Mouse (Mus musculus): ENCODE measurements around the gene Kcnd1. TPM values are rescaled to one million over a fixed set of nuclear protein-coding genes. Genes with fewer than 3 reads are reported as not detected.
A peak's percentile ranks its signal among the peaks of the same experiment; 100 is the strongest.
"Not testable (repeated sequence)": the region's sequence is repeated elsewhere in the genome, so short reads cannot be mapped to it uniquely, and the experiment has no call there.

The Kcnd1 gene
- polyA plus RNA-seq, 1 experiment from 2014 or later, result 1.4 TPM

DNA sequence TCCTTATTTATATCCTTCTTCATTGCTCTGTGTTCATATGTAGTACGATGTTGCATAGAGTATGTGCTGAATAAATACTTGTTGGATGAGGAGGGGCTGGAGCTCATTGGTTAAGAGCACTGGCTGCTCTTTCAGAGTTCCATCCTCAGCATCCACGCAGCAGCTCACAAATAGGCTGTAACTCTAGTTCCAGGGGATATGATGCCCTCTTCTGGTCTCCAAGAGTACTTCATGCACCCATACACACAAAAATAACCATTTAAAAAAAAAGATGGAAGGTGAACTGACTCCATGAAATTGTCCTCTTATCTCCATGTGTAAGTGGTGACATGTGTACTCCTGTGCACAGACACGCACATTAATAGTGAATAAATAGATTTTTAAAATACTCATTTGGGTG is 28.7 kb upstream of the Kcnd1 start:
- 41% methylated on average over 3 of the region's 3 CpGs for WGBS
- ATAC-seq (ENCODE audit: insufficient number of reproducible peaks, low FRiP score), result no peak
- Histone ChIP-seq H3K27ac (ENCODE audit: poor library complexity, severe bottlenecking) (no peak overlapping the region), H3K9ac (no peak overlapping the region), H3K36me3 (0 out of 2 replicates have a peak, but pooled peaks cover 6% of the 10 kb centered on the region), H3K4me2 (no peak overlapping the region), H3K4me3 (no peak overlapping the region), H3K27me3 (replicated peaks) (no peaks in the 10 kb centered on the region), H3K4me1 (replicated peaks) (0 out of 2 replicates have a peak, but pooled peaks cover 6% of the 10 kb centered on the region), H3K9me3 (replicated peaks) (no peaks in the 10 kb centered on the region)

DNA sequence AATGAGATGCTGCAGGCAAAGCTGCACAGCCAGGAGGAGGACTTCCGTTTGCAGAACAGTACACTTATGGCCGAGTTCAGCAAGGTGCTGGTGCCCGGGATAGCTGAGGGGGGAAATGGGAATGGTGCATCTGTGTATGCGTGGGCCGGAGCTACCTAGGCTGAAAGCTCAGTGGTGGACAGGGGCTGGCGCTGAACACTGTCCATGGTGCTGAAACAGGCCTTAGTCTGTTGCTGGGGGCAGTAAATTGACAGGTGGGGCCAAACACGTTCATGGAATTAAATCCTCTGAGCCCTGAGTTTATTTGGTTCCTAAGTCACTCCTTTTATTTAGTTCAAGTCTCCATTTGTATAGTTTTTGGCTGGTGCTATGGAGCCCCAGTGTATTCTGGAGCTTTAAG is 27.1 kb upstream of the Kcnd1 start:
- Histone ChIP-seq H3K4me2 (no peak overlapping the region), H3K4me1 (replicated peaks) (0 out of 2 replicates have a peak, but pooled peaks cover 6% of the 10 kb centered on the region), H3K9me3 (replicated peaks) (no peaks in the 10 kb centered on the region), H3K4me3 (no peak overlapping the region), H3K27me3 (replicated peaks) (no peaks in the 10 kb centered on the region), H3K36me3 (peaks cover 14% of the 10 kb centered on the region; the same call in 1 of the 2 replicates), H3K9ac (no peak overlapping the region), H3K27ac (ENCODE audit: poor library complexity, severe bottlenecking) (no peak overlapping the region)
- no peak for ATAC-seq (ENCODE audit: insufficient number of reproducible peaks, low FRiP score)
- WGBS, result 21% methylated on average over 7 of the region's 7 CpGs

DNA sequence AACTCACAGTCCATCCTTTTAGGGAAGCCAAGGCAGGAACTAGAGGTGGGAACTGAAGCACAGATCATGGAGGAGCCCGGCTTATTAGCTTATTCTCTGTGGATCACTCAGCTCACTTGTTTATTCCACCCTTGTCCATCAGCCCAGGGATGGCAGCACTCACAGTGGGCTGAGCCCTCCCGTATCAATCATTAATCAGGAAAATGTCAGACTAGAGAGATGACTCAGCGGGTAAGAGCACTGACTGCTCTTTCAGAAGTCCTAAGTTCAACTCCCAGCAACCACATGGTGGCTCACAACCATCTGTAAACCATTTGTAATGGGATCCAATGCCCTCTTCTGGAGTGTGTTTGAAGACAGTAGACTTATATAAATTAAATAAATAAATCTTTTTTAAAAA is 24.8 kb upstream of the Kcnd1 start:
- H3K9me3 ChIP-seq (replicated peaks), result no peaks in the 10 kb centered on the region
- no peak overlapping the region for H3K27ac ChIP-seq (ENCODE audit: poor library complexity, severe bottlenecking)
- no peak overlapping the region for H3K9ac ChIP-seq
- H3K4me3 ChIP-seq, result no peak overlapping the region
- H3K4me1 ChIP-seq (replicated peaks), result no peaks in the 10 kb centered on the region
- H3K27me3 ChIP-seq (replicated peaks), result no peaks in the 10 kb centered on the region
- ATAC-seq (ENCODE audit: insufficient number of reproducible peaks, low FRiP score), result no peak
- peaks cover 26% of the 10 kb centered on the region; the same call in 1 of the 2 replicates for H3K36me3 ChIP-seq
- 76% methylated on average over 3 of the region's 3 CpGs for WGBS
- H3K4me2 ChIP-seq, result no peak overlapping the region

DNA sequence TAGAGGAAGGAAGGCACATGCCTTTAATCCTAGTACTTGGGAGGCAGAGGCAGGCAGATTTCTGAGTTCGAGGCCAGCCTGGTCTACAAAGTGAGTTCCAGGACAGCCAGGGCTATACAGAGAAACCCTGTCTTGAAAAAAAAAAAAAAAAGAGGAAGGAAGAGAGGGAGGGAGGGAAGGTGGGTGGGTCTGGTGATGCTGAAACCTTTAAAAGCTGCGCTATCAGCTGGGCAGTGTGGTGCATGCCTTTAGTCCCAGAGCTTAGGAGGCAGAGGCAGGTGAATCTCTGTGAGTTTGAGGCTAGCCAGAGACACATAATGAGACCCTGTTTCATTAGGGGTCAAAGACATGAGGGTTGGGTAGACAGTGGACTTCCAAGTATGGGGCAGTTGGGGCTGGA is 19.9 kb upstream of the Kcnd1 start:
- WGBS, result 91% methylated on average over 2 of the region's 2 CpGs

DNA sequence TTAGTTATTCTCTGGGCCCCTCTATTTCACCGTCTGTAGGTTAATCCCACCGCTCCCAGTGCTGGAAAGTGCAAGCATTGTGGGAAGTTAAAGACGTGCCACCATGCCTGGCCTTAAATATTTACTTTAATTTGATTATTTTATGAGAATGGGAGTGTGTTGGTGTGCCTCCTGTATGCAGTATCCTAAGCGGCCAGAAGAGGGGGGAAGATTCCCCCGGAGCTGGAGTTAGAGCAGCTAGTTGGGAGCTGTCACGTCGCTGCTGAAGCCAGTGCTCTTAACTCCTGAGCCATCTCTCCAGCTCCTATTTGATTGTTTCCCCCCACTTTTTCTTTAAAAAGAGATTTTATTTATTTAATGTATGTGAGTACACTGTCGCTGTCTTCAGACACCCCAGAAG is 7.1 kb upstream of the Kcnd1 start:
- peaks cover 56% of the 10 kb centered on the region for H3K36me3 ChIP-seq
- H3K27ac ChIP-seq (ENCODE audit: poor library complexity, severe bottlenecking); H3K4me2 ChIP-seq; H3K4me1 ChIP-seq (replicated peaks); H3K27me3 ChIP-seq (replicated peaks); H3K9me3 ChIP-seq (replicated peaks); H3K9ac ChIP-seq; H3K4me3 ChIP-seq; ATAC-seq (ENCODE audit: insufficient number of reproducible peaks, low FRiP score): not testable (repeated sequence)
- 49% methylated on average over 8 of the region's 8 CpGs for WGBS

More for the DNA sequence above, 19.9 kb upstream of the Kcnd1 start:
- not testable (repeated sequence) for H3K4me1 ChIP-seq (replicated peaks); ATAC-seq (ENCODE audit: insufficient number of reproducible peaks, low FRiP score); H3K9ac ChIP-seq; H3K27ac ChIP-seq (ENCODE audit: poor library complexity, severe bottlenecking); H3K27me3 ChIP-seq (replicated peaks); H3K9me3 ChIP-seq (replicated peaks); H3K4me3 ChIP-seq; H3K4me2 ChIP-seq
- peaks cover 36% of the 10 kb centered on the region for H3K36me3 ChIP-seq

DNA sequence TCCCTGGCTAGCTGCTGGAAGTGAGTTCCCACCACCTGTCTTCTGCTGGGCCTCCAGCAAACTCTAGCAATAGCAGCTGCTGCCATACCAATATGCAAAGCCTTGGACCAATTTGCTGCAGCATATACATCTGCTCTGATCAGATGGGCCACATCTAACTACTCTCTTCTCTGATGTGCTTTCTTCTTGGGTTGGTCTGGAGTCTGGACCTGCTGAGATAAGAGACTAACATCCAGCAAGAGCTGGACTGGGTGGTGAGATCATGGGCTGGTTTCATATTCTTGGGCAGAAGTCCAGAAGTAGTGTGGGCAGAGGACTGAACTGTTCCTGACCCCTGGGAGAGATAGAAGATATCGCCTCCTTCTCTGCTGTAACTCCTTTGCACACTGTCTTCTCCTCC is 15.1 kb downstream of the Kcnd1 start:
- H3K4me3 ChIP-seq, result no peak overlapping the region
- H3K36me3 ChIP-seq, result no peaks in the 10 kb centered on the region; the same call in 1 of the 2 replicates
- no peak overlapping the region for H3K9ac ChIP-seq
- H3K27ac ChIP-seq (ENCODE audit: poor library complexity, severe bottlenecking), result no peak overlapping the region
- 0 out of 2 replicates have a peak, but pooled peaks cover 2% of the 10 kb centered on the region for H3K9me3 ChIP-seq (replicated peaks)
- H3K4me2 ChIP-seq, result no peak overlapping the region
- WGBS, result 53% methylated on average over 1 of the region's 1 CpGs
- H3K4me1 ChIP-seq (replicated peaks), result no peaks in the 10 kb centered on the region
- H3K27me3 ChIP-seq (replicated peaks), result no peaks in the 10 kb centered on the region
- ATAC-seq (ENCODE audit: insufficient number of reproducible peaks, low FRiP score), result no peak

DNA sequence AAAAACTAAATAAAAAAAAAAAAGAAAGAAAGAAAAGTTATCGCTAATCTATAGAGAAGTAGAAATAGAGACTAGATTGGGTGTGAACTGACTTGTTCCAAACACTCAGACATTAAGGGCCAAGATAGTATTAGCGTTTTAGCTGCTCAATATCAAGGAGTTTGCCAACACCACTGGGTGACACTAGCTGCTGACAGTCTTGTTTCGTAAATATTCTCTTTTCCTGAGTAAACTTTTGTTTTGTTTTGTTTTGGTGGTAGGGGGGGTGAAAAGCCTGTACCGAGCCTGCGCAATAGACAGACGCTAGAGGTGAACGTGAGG is 18.7 kb downstream of the Kcnd1 start:
- Histone ChIP-seq H3K4me2 (peak overlapping the region; percentile 57), H3K27ac (ENCODE audit: poor library complexity, severe bottlenecking) (peak overlapping the region; percentile 59; the same call in 1 of the 2 replicates), H3K4me3 (peak overlapping the region; percentile 96), H3K36me3 (no peaks in the 10 kb centered on the region; the same call in 1 of the 2 replicates), H3K4me1 (replicated peaks) (peaks cover 8% of the 10 kb centered on the region), H3K9me3 (replicated peaks) (0 out of 2 replicates have a peak, but pooled peaks cover 3% of the 10 kb centered on the region), H3K27me3 (replicated peaks) (no peaks in the 10 kb centered on the region), H3K9ac (no peak overlapping the region)
- no peak for ATAC-seq (ENCODE audit: insufficient number of reproducible peaks, low FRiP score)
- 14% methylated on average over 7 of the region's 7 CpGs for WGBS

DNA sequence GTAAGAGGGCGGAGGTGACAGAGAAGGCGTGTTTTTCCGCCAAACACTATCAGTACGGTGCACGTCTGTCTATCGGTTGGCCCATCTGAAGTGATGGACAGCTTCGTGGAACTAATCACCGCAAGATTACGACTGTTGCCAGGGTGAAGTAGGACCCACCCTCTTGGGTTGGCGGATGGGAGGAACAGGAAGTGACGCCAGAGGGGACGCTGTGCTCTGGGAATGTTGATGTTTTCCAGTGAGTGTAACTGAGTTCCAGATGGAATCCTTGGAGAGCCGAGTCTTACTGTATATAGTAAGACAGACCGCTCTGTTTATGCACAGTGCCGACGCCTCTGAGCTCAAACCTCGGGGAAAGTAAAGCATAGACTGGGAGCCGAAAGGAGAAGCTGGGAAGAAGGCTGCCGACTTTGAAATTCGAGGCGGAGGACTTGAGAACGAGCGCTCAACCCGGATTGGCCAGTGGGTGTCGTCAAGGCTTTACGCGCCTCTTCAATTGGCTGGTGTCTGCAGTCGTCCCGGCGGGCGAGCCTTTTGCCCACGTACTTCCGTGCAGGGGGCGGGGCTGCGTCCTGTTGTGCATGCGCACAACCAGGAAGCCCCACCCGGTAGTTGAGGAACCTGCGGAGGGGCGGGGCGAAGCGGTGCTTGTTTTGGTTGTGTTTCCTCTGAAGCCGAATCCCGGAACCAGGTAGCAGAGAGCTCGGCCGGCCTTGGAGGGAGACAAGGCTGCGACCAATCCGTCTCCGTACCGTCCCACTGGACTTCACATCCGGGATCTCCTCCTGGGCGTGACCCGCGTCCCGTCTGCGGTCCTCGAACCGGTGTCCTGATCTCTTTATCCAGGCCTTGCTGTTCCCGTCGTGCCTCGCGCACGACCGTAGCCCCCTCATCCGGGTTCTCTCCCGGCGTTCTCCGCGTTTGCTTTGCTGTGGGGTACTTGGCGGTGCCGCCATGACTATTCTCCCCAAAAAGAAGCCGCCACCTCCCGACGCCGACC is 19.4 kb downstream of the Kcnd1 start, which contains the start of gene Otud5:
Otud5 (plus strand) TSS at position 202 of the 1,000 bp plus-strand sequence.
- ATAC-seq (ENCODE audit: insufficient number of reproducible peaks, low FRiP score), result peak; percentile 95
- Histone ChIP-seq H3K27ac (ENCODE audit: poor library complexity, severe bottlenecking) (peak within 1 kb of the TSS; percentile 89), H3K9me3 (replicated peaks) (0 out of 2 replicates have a peak, but pooled peaks cover 3% of the 10 kb centered on the region), H3K27me3 (replicated peaks) (no peaks in the 10 kb centered on the region), H3K4me1 (replicated peaks) (peaks cover 8% of the 10 kb centered on the region), H3K9ac (peak within 1 kb of the TSS; percentile 93), H3K36me3 (no peaks in the 10 kb centered on the region; the same call in 1 of the 2 replicates), H3K4me2 (peak within 1 kb of the TSS; percentile 80), H3K4me3 (peak within 1 kb of the TSS; percentile 96)
- 18% methylated on average over 74 of the region's 74 CpGs for WGBS

DNA sequence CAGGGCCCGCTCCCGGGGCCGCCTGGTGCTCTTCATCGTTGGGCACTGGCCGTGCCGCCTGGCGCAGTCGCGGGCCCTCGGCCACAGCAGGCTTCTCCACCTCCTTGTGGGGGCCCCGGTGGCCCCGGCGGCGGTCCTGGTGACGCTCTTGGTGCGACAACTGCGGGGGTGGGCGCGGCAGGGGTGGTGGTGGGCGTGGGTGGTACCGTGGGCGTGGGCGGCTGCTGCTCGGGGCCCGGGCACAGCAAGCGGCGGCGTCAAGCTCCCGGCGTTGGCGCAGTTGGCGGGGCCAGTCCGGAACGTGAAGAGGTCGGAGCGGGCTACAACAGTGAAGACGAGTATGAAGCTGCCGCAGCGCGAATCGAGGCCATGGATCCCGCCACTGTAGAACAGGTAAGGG is 20.2 kb downstream of the Kcnd1 start:
- WGBS, result 13% methylated on average over 32 of the region's 42 CpGs
- Histone ChIP-seq H3K4me1 (replicated peaks) (peaks cover 8% of the 10 kb centered on the region), H3K36me3 (no peaks in the 10 kb centered on the region), H3K4me3 (peak overlapping the region; percentile 96), H3K4me2 (peak overlapping the region; percentile 80), H3K9me3 (replicated peaks) (0 out of 2 replicates have a peak, but pooled peaks cover 3% of the 10 kb centered on the region), H3K27me3 (replicated peaks) (no peaks in the 10 kb centered on the region), H3K27ac (ENCODE audit: poor library complexity, severe bottlenecking) (peak overlapping the region; percentile 88), H3K9ac (peak overlapping the region; percentile 93)
- peak; percentile 0; the same call in 1 of the 2 replicates for ATAC-seq (ENCODE audit: insufficient number of reproducible peaks, low FRiP score)

DNA sequence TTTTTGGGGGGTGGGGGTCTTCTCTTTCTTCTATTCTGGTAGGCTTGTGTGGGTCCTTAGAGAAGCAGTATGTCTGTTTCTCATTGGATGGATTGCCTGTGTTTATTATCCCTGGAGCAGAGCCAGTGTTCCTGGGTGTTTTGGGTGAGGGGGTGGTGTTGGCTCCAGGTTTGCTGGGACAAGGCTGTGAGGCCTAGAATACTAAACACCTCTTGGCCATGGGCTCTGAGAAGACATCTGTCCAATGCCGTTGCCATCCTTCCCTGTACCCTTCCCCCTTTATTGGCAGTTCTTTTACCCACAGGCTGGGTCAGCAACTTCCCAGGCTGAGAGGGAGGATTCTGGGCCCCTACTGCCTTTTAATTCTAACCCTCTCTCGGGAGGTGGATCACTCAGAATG is 25.8 kb downstream of the Kcnd1 start:
- Histone ChIP-seq H3K4me1 (replicated peaks) (peaks cover 8% of the 10 kb centered on the region), H3K27me3 (replicated peaks) (no peaks in the 10 kb centered on the region), H3K9me3 (replicated peaks) (no peaks in the 10 kb centered on the region), H3K4me3 (no peak overlapping the region), H3K4me2 (no peak overlapping the region), H3K9ac (no peak overlapping the region), H3K36me3 (0 out of 2 replicates have a peak, but pooled peaks cover 4% of the 10 kb centered on the region), H3K27ac (ENCODE audit: poor library complexity, severe bottlenecking) (no peak overlapping the region)
- ATAC-seq (ENCODE audit: insufficient number of reproducible peaks, low FRiP score), result no peak
- WGBS, result 74% methylated on average over 2 of the region's 2 CpGs

DNA sequence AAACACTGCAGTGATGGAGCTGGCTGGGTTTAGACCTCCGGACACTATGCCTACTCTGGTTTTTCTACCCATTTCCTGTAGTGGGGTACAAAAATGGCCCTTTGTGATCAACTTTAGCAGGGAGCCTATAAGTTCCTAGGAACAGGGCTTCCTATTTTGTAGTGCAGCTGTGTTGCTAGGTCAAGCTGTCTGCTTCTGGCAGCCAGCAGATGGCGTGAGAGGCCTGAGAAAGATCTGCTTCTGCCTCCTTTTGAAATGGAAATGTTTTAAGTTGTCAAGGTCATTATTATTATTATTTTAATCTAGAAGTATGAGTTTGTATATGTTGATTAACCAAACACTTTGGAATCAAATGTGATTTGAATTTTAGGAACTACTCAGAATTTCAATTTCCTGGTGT is 32.5 kb downstream of the Kcnd1 start:
- Histone ChIP-seq H3K4me3 (no peak overlapping the region), H3K27ac (ENCODE audit: poor library complexity, severe bottlenecking) (no peak overlapping the region), H3K4me2 (no peak overlapping the region), H3K9ac (no peak overlapping the region), H3K4me1 (replicated peaks) (no peaks in the 10 kb centered on the region), H3K27me3 (replicated peaks) (no peaks in the 10 kb centered on the region), H3K36me3 (peaks cover 15% of the 10 kb centered on the region; the same call in 1 of the 2 replicates), H3K9me3 (replicated peaks) (no peaks in the 10 kb centered on the region)
- no peak for ATAC-seq (ENCODE audit: insufficient number of reproducible peaks, low FRiP score)
- 41% methylated on average over 2 of the region's 2 CpGs for whole genome bisulfite sequencing

All from heart, embryonic 12.5 days (tissue).